Mouse (Mus musculus) liver, postnatal 0 days (tissue): Measurements from ENCODE around the gene Urad.

Experiments used
- CTCF ChIP-seq: sonication (generic); IDR thresholded peaks from 2 replicates; pipeline ENCODE4 v1.5.1; 2016; ENCODE audit warnings: antibody characterized with exemption, low read depth
- EP300 ChIP-seq: IDR thresholded peaks from 2 replicates; pipeline ENCODE4 v1.6.1; 2016; ENCODE audit warnings: antibody characterized with exemption, low read depth, mild to moderate bottlenecking

DNA sequence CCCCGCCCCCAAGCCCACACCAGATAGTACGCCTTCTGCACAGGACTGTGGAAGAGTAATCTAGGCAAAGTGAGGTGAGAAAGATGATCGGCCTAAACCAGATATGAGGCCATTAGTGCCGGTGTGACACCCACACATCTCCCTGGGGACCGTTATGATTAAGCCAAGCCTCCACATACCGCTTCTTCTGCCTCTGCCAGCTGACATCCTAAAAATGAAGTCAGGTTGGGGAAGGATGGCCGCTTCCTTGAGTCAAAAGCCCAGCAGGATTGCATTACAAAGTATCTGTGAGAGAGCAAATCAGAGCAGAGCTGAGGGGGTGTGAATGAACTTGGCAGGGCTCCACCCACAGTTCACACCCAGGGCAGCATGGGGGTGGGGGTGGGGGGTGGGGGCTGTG lies 10.5 kb upstream of the Urad start:
- TF ChIP-seq CTCF = no peak
- TF ChIP-seq EP300 = no peak
